Mouse (Mus musculus): ENCODE measurements around the gene Smg1. TPM values are rescaled to one million over a fixed set of nuclear protein-coding genes. Genes with fewer than 3 reads are reported as not detected.
A peak's percentile ranks its signal among the peaks of the same experiment; 100 is the strongest.

Smg1 gene
- polyA plus RNA-seq, 1 experiment from 2014 or later: 22.4 TPM

DNA sequence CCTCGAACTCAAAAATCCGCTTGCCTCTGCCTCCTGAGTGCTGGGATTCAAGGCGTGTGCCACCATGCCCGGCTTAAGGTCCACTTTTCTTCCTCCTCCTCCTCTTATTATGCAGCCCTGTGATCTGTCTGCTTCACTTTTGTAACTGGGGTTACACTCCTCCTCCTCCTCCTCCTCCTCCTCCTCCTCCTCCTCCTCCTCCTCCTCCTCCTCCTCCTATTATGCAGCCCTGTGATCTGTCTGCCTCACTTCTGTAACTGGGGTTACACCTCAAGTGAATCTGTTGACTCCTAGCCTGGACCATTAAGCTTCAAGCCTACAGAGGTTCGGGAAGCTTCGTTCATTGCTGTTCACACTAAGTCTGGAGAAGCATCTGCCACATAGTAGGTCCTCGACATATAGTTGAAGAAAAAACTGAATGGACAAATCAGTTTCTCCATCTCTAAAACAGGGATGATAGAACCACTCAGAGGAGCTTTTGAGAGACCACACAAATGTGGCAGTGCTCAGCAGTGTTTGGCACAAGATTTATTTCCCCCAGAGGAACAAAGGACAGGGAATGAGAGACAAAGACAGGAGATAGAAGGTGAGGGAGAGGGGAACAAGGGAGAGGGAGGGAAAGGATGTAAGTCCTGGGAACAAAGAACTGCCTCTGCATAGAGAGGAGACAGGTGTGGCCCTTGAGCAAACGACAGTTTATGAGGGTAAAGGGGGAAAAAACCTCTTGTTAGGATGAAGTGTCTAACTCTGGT, 126.5 kb downstream of the Smg1 start:
- 19% methylated on average over 8 of the region's 8 CpGs for WGBS
- no peaks in the 10 kb centered on the region for H3K27me3 ChIP-seq (ENCODE audit: control insufficient read depth, insufficient read depth, low read length)
- H3K4me2 ChIP-seq (ENCODE audit: low read depth, low read length, severe bottlenecking): no peak overlapping the region
- DNase-seq (ENCODE audit: low spot score) (peak; percentile 45), ATAC-seq (replicated peaks; ENCODE audit: low FRiP score) (peak; percentile 22; the same call in 1 of the 2 replicates)
- peak overlapping the region; percentile 98; the same call in 1 of the 2 replicates for H3K4me3 ChIP-seq (ENCODE audit: low read depth, low read length)
- peaks cover 13% of the 10 kb centered on the region; the same call in 1 of the 2 replicates for H3K4me1 ChIP-seq (replicated peaks; ENCODE audit: control insufficient read depth, insufficient read depth, low read length)
- H3K9ac ChIP-seq (ENCODE audit: low read length): no peak overlapping the region; the same call in 1 of the 2 replicates
- no peak overlapping the region for H3K27ac ChIP-seq (ENCODE audit: low read depth, low read length)
- peaks cover 35% of the 10 kb centered on the region; the same call in 1 of the 2 replicates for H3K36me3 ChIP-seq (ENCODE audit: control insufficient read depth, insufficient read depth, low read length)
- no peaks in the 10 kb centered on the region for H3K9me3 ChIP-seq (ENCODE audit: control insufficient read depth, low read length)

DNA sequence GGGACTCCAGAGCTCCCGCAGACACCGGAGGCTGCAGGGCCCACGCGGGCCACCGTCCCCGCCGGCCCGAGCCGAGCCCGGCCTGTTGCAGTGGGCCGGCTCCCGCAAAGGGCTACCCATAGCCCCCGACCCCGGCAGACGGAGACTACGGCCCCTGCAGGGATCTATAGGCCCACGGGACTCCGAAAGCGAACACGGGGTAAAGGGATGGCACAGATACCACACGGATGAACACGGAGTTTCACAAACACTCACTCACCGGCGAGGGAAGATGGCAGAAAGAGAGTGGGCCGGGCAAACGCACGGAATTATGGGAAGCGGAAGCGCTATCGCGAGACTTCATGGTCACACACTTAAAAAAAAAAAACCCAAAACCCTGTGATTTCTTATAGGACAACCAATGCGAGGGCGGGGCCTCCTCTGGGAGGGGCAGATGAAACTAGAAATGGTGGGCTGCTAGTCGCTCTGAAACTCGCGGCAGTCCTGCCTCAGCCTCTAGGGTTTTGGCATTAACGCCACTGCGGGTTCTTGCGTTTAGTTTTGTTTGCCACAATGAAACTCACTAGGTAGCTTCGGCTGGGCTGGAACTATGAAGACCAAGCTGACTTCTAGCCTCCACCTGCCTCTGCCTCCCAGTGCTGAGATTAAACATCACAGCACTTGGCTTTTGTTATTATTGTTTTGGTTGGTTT, 127.4 kb downstream of the Smg1 start, which contains the start of gene Rps15a:
TSS of gene Rps15a (minus strand) at position 312 of the 692 bp plus-strand sequence.
- Histone ChIP-seq H3K9ac (ENCODE audit: low read length) (peak within 1 kb of the TSS; percentile 99), H3K4me1 (replicated peaks; ENCODE audit: control insufficient read depth, insufficient read depth, low read length) (peaks cover 13% of the 10 kb centered on the region; the same call in 1 of the 2 replicates), H3K9me3 (ENCODE audit: control insufficient read depth, low read length) (no peaks in the 10 kb centered on the region), H3K27me3 (ENCODE audit: control insufficient read depth, insufficient read depth, low read length) (no peaks in the 10 kb centered on the region), H3K27ac (ENCODE audit: low read depth, low read length) (peak within 1 kb of the TSS; percentile 73), H3K4me3 (ENCODE audit: low read depth, low read length) (peak within 1 kb of the TSS; percentile 98), H3K4me2 (ENCODE audit: low read depth, low read length, severe bottlenecking) (peak within 1 kb of the TSS; percentile 68), H3K36me3 (ENCODE audit: control insufficient read depth, insufficient read depth, low read length) (peaks cover 35% of the 10 kb centered on the region; the same call in 1 of the 2 replicates)
- ATAC-seq (replicated peaks; ENCODE audit: low FRiP score): peak; percentile 80
- DNase-seq (ENCODE audit: low spot score): peak; percentile 96
- WGBS: under 1% methylated on average over 40 of the region's 40 CpGs

DNA sequence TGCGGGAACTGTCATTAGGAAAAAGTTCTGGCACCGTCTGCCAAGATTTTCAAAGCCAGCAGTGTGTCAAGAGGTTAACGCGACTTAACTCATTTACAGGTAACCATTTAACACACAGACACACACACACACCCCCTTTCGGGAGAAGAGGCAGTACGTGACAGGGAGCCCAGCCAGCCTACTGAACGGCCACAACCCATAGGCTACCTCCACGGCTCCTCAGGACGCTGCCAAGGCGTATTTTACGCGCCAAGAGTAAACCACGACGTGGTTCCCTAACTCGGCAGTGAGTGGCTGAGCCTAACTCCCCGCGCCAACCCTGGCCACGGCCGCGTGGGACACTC, 128.0 kb downstream of the Smg1 start:
- peak; percentile 56; the same call in 1 of the 2 replicates for ATAC-seq (replicated peaks; ENCODE audit: low FRiP score)
- H3K36me3 ChIP-seq (ENCODE audit: control insufficient read depth, insufficient read depth, low read length): peaks cover 30% of the 10 kb centered on the region; the same call in 1 of the 2 replicates
- H3K9ac ChIP-seq (ENCODE audit: low read length): peak overlapping the region; percentile 99

DNA sequence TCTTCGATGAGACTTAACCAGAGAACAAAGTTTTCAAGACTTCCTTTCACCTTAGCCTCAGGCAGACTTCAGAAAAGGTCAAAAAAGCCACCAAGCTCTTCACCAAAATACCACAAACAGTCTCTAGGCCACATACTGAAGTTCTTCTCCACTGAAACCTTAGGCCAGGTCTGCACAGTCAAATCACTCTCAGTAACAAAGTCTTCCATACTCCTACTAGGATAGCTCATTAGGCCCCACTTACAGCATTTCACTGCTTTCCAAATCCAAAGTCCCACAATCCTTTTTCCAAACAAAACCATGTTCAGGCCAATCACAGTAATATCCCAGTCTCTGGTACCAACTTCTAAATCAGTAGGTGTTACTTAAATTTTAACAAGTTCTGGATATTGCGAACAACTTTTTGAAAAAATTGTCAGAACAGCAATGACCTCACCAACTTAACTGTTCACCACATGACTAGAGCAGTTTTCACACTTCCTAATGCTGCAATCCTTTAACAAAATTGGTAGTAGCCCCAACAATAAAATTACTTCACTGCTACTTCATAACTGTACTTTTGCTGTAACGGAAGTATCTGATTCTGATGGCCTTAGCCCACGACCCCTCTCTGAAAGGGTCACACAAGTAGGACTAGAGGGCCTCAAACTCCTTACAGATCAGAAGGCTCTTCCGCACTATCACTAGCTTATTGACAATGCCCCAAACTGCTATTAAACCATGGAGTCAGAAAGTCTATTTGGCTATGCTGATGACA, 129.8 kb downstream of the Smg1 start:
- no peak for DNase-seq (ENCODE audit: low spot score)
- H3K9me3 ChIP-seq (ENCODE audit: control insufficient read depth, low read length): no peaks in the 10 kb centered on the region
- H3K36me3 ChIP-seq (ENCODE audit: control insufficient read depth, insufficient read depth, low read length): peaks cover 25% of the 10 kb centered on the region; the same call in 1 of the 2 replicates
- H3K4me3 ChIP-seq (ENCODE audit: low read depth, low read length): peak overlapping the region; percentile 98
- H3K9ac ChIP-seq (ENCODE audit: low read length): peak overlapping the region; percentile 99
- H3K4me2 ChIP-seq (ENCODE audit: low read depth, low read length, severe bottlenecking): peak overlapping the region; percentile 65
- no peak for ATAC-seq (replicated peaks; ENCODE audit: low FRiP score)
- peaks cover 15% of the 10 kb centered on the region; the same call in 1 of the 2 replicates for H3K4me1 ChIP-seq (replicated peaks; ENCODE audit: control insufficient read depth, insufficient read depth, low read length)
- no peaks in the 10 kb centered on the region for H3K27me3 ChIP-seq (ENCODE audit: control insufficient read depth, insufficient read depth, low read length)
- WGBS: 70% methylated on average over 5 of the region's 5 CpGs
- no peak overlapping the region for H3K27ac ChIP-seq (ENCODE audit: low read depth, low read length)

More for the DNA sequence above, 128.0 kb downstream of the Smg1 start:
- Histone ChIP-seq H3K27me3 (ENCODE audit: control insufficient read depth, insufficient read depth, low read length) (no peaks in the 10 kb centered on the region), H3K4me2 (ENCODE audit: low read depth, low read length, severe bottlenecking) (peak overlapping the region; percentile 65), H3K27ac (ENCODE audit: low read depth, low read length) (peak overlapping the region; percentile 73), H3K4me3 (ENCODE audit: low read depth, low read length) (peak overlapping the region; percentile 98), H3K4me1 (replicated peaks; ENCODE audit: control insufficient read depth, insufficient read depth, low read length) (peaks cover 15% of the 10 kb centered on the region; the same call in 1 of the 2 replicates), H3K9me3 (ENCODE audit: control insufficient read depth, low read length) (no peaks in the 10 kb centered on the region)
- DNase-seq (ENCODE audit: low spot score): no peak
- WGBS: 0% methylated on average over 20 of the region's 20 CpGs

DNA sequence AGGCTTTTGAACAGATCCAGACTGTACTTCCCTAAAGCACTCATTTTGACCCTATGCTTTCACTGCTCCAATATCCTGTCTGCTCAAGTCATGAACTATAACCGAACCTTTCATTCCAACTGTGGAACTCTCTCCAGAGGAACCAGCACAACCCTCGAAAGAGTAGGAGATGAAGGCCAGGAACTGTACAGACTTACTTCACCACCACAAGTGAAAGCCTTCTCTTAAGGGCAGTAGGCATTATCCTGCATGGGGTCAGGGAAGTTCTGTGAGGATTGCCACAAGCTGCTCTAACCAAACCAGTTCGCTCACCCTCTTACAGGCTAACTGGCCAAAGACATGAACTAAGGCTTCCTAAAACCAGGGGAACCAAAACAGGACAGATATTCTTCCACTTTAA, 132.3 kb downstream of the Smg1 start:
- WGBS: 88% methylated on average over 3 of the region's 3 CpGs
- Histone ChIP-seq H3K4me3 (ENCODE audit: low read depth, low read length) (no peak overlapping the region; the same call in 1 of the 2 replicates), H3K27me3 (ENCODE audit: control insufficient read depth, insufficient read depth, low read length) (no peaks in the 10 kb centered on the region), H3K27ac (ENCODE audit: low read depth, low read length) (no peak overlapping the region), H3K4me2 (ENCODE audit: low read depth, low read length, severe bottlenecking) (peak overlapping the region; percentile 26; the same call in 1 of the 2 replicates), H3K9me3 (ENCODE audit: control insufficient read depth, low read length) (no peaks in the 10 kb centered on the region), H3K9ac (ENCODE audit: low read length) (no peak overlapping the region; the same call in 1 of the 2 replicates), H3K36me3 (ENCODE audit: control insufficient read depth, insufficient read depth, low read length) (peaks cover 27% of the 10 kb centered on the region; the same call in 1 of the 2 replicates), H3K4me1 (replicated peaks; ENCODE audit: control insufficient read depth, insufficient read depth, low read length) (peaks cover 15% of the 10 kb centered on the region; the same call in 1 of the 2 replicates)
- DNase-seq (ENCODE audit: low spot score): no peak
- ATAC-seq (replicated peaks; ENCODE audit: low FRiP score): no peak

DNA sequence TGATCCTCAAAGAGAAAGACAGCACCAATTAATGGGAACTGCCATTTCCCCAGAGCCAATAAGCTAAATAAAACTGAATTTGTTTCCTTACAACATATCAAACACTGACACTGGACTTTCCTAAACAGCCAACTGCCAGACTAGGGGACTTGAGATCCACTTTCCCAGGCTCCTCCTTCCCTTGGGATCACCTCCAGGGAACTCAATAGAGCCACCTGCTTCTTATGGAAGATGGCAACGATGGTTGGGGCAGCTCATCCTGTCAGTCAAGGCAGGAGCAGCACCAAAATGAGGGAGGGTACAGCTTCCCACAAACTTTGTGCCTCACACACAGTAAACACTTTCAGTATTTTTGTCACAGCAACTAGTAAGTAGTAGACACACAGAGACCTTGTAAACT, 135.8 kb downstream of the Smg1 start:
- no peak for DNase-seq (ENCODE audit: low spot score)
- ATAC-seq (replicated peaks; ENCODE audit: low FRiP score): no peak
- Histone ChIP-seq H3K9ac (ENCODE audit: low read length) (no peak overlapping the region), H3K4me3 (ENCODE audit: low read depth, low read length) (no peak overlapping the region), H3K27ac (ENCODE audit: low read depth, low read length) (no peak overlapping the region), H3K27me3 (ENCODE audit: control insufficient read depth, insufficient read depth, low read length) (no peaks in the 10 kb centered on the region), H3K9me3 (ENCODE audit: control insufficient read depth, low read length) (no peaks in the 10 kb centered on the region), H3K4me2 (ENCODE audit: low read depth, low read length, severe bottlenecking) (no peak overlapping the region), H3K4me1 (replicated peaks; ENCODE audit: control insufficient read depth, insufficient read depth, low read length) (0 out of 2 replicates have a peak, but pooled peaks cover 1% of the 10 kb centered on the region), H3K36me3 (ENCODE audit: control insufficient read depth, insufficient read depth, low read length) (peaks cover 15% of the 10 kb centered on the region; the same call in 1 of the 2 replicates)
- 86% methylated on average over 1 of the region's 1 CpGs for WGBS

DNA sequence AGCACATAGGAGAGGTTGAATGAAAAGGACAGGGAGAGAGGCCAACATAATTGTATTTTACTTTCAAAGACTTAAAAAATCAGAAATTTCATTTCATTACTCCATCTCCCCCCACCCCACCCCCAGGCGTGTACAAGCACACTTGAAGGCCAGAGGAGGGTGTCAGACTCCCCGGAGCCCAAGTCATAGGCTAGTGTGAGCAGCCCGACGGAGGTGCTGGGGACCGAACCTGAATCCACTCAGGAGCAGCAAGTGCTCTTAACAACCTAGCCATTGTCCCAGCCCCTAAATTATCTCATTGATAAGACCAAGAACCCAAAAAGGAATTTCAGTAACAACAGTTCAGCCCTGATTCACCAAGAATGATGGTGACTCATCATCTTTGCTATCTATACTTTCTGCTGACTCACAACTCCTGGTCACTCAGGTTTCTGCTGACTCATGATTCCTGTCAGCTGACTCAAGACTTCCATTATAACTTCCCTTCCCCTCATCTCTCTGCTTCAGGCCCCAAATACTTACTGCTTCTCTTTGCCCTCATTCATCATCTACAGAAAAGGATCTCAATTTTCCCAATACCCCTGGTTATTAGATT, 138.9 kb downstream of the Smg1 start:
- H3K27me3 ChIP-seq (ENCODE audit: control insufficient read depth, insufficient read depth, low read length): no peaks in the 10 kb centered on the region
- DNase-seq (ENCODE audit: low spot score) (peak; percentile 52), ATAC-seq (replicated peaks; ENCODE audit: low FRiP score) (no peak)
- no peak overlapping the region for H3K9ac ChIP-seq (ENCODE audit: low read length)
- no peak overlapping the region for H3K27ac ChIP-seq (ENCODE audit: low read depth, low read length)
- H3K4me3 ChIP-seq (ENCODE audit: low read depth, low read length): no peak overlapping the region
- H3K36me3 ChIP-seq (ENCODE audit: control insufficient read depth, insufficient read depth, low read length): peaks cover 12% of the 10 kb centered on the region; the same call in 1 of the 2 replicates
- no peaks in the 10 kb centered on the region for H3K4me1 ChIP-seq (replicated peaks; ENCODE audit: control insufficient read depth, insufficient read depth, low read length)
- no peak overlapping the region for H3K4me2 ChIP-seq (ENCODE audit: low read depth, low read length, severe bottlenecking)
- H3K9me3 ChIP-seq (ENCODE audit: control insufficient read depth, low read length): no peaks in the 10 kb centered on the region
- whole genome bisulfite sequencing: 80% methylated on average over 5 of the region's 5 CpGs

Measured in forebrain, embryonic 11.5 days (tissue).